Mouse (Mus musculus) Patski (cell line): ENCODE measurements around the gene Sae1. TPM values are rescaled to one million over a fixed set of nuclear protein-coding genes. Genes with fewer than 3 reads are reported as not detected.
A peak's percentile ranks its signal among the peaks of the same experiment; 100 is the strongest.

Experiments
- ATAC-seq: fragments of 100-300 bp; one replicate; pipeline ENCODE4 v1.8.0; 2021
- CTCF ChIA-PET: fragments of 350-600 bp; sonication (Branson Sonifier 250); formaldehyde crosslinking; loops from one replicate; lab custom pipeline; 2022; ENCODE audit warnings: inconsistent platforms; lab: Charles Lee
- POLR2A ChIA-PET: fragments of 350-600 bp; sonication (Branson Sonifier 250); formaldehyde crosslinking; loops from one replicate; lab custom pipeline; 2022; ENCODE audit warnings: antibody characterized with exemption, inconsistent platforms; lab: Charles Lee
- DNase-seq: peaks from one replicate; pipeline ENCODE4 v3.0.0-alpha.2; 2011; ENCODE audit warnings: low read depth, low spot score
- H3K27me3 ChIP-seq: fragments of 371-371 bp; one replicate; pipeline ENCODE4 v1.5.1; 2021
- CTCF ChIP-seq: fragments of 100-300 bp; IDR thresholded peaks from one replicate; pipeline ENCODE4 v1.5.1; 2021
- in situ Hi-C: fragments of 300-500 bp; cut with MboI; formaldehyde crosslinking; loops from 3 replicates; pipeline ENCODE4 v1.11.1; 2018; ENCODE audit warnings: low pct_unique_long_range_greater_than_20kb, mixed read lengths
- polyA plus RNA-seq: library from polyadenylated mRNA; unstranded; gene quantifications from one replicate; pipeline ENCODE4 v1.2.3, GENCODE M21; 2021

Gene Sae1
- 244 TPM for polyA plus RNA-seq

DNA sequence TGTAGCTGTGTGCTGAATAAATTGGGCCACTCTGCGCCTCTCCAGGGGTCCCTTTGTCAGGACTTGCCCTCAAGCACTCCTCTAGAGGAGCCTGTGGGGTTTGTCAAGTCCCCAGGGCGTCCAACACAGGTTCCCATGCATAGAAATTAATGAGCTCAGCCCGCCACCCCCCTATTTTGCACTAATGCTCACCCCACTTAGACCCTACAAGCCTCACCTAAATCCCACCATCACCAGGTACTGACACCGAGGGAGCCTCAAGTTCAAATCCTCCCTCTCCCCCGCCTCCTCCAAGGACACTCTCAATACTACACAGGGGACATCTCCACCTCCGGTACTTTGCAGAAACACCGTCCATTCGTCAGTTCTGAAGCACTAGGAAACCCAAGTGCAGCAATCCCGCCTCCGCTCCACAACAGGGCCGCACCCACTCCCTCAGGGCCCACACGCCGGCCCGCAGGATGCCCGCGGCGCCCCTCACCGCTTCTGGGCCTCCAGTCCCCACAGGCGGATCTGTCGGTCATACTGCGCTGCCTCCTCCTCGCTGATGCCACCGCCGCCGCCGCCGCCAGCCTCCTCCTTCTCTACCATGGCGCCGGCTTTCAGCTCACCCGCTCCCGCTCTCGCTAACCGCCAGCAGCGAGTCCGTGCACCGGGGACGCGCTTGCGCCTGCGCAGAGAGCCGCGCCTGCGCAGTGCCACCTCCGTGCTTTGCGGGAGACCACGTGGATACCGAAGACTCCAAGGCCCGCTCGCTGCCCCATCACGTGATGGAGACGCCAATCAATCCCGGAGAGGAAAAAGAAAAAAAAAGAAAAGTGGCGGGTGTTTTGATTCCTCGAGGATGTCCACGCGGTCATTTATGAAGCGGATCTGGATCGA is at the start of gene Sae1:
TSS of gene Sae1 (minus strand) at position 647 of the 882 bp plus-strand sequence.
- H3K27me3 ChIP-seq = no peaks in the 10 kb centered on the region
- in situ Hi-C loops = no loop called here
- ChIA-PET CTCF (interaction anchor here (0.8 to 2.6 kb wide), 10 partner anchors 11 to 102 kb away, joined by 3 to 13 read pairs (median 3); no protein-coding TSS in a partner anchor), POLR2A (interaction anchor here (0.6 to 0.9 kb wide), 2 partner anchors 18 to 33 kb away, joined by 3 read pairs; no protein-coding TSS in a partner anchor)
- peak; percentile 81 for ATAC-seq
- DNase-seq = peak; percentile 78
- TF ChIP-seq CTCF = no peak

DNA sequence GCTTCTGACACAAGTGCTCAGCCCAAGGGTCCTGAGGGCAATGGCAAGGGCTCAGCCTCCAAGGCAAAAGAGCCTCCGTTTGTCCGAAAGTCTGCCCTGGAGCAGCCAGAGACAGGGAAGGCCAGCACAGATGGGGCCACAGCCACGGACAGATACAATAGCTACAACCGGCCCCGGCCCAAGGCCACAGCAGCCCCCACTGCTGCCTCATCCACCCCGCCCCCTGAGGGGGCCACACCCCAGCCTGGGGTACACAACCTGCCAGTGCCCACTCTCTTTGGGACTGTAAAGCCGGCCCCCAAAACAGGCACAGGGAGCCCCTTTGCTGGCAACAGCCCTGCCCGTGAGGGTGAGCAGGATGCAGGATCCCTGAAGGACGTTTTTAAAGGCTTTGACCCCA is 47.5 kb upstream of the Sae1 start:
- no peak for DNase-seq
- ChIA-PET CTCF (interaction anchor here (0.6 kb wide), 1 partner anchor 27 kb away, joined by 3 read pairs; no protein-coding TSS in a partner anchor), POLR2A (no interaction called here)
- TF ChIP-seq CTCF = no peak
- no peak for ATAC-seq
- in situ Hi-C loops = no loop called here
- no peaks in the 10 kb centered on the region for H3K27me3 ChIP-seq

DNA sequence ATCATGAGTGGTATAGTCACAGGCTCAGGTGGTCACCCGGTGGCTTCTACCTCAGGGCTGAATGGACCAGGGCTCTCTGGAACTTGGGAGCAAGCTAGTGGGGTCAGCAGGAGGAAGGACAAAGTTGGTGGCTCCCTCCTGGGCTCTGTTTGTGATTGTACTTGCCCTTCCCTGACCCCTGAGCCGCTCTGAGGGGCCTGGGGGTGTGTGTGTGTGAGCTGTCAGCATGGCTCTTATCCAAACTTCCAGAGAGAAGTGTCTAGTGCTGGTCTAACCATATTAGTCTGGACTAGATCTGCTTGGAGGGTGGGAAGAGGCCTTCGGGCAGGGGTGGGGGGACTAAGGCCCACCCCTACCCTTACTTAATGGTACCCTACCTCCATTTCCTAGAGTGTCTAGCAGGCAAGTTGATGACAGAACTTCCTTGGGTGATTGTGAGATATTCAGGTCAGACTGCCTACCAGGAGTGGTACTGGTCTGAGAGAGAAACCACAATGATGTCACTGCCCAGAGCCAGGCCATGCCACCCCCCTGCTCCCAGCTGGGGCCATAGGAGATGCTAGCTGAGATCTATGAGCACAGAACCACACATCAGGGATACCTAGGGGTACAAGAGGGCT is 45.9 kb upstream of the Sae1 start:
- no peak for DNase-seq
- no peak for TF ChIP-seq CTCF
- in situ Hi-C loops = loop anchor here (5.0 kb wide), 1 partner anchor 36 kb away; no protein-coding TSS in a partner anchor
- H3K27me3 ChIP-seq = no peaks in the 10 kb centered on the region
- ChIA-PET CTCF (interaction anchor here (0.9 to 1.3 kb wide), 2 partner anchors 56 to 107 kb away, joined by 3 read pairs; no protein-coding TSS in a partner anchor), POLR2A (no interaction called here)
- ATAC-seq = no peak

DNA sequence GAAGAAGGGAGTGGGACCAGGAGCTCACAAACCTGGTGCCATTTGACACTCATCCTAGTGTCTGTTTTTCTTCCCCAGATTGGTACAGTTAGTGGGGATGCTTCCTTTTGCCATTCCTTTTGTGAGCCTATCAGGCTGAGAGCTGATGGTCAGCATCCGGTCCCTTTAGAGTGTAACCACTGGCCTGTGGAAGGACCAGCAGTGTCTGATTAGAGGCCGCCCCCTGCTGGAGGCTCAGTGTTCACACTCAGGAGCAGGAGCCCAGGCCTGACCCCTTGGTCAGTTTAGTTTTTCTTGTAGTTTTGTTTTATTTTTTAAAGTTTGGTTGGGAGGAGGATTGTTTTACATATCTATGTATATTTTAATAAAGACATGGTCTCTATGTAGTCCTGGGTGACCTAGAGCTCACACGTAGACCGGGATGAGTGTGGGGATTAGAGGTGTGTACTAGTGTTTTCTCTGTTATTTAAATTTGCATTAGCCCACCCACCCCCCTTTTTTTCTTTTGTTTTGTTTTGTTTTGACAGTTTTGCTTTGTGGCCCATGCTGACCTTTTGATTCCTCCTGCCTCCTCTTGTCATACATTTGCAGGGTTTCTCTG is 38.6 kb upstream of the Sae1 start:
- DNase-seq = no peak
- peak; percentile 62 for ATAC-seq
- POLR2A ChIA-PET = interaction anchor here (0.7 to 2.6 kb wide), 3 partner anchors 17 to 27 kb away, joined by 3 to 12 read pairs (median 6); no protein-coding TSS in a partner anchor
- no peak for TF ChIP-seq CTCF
- in situ Hi-C loops = no loop called here
- H3K27me3 ChIP-seq = no peaks in the 10 kb centered on the region
- CTCF ChIA-PET = interaction anchor here (0.7 to 5.9 kb wide), 14 partner anchors 11 to 132 kb away, joined by 3 to 56 read pairs (median 6); partner anchors contain the start of genes Sae1 and Zc3h4

DNA sequence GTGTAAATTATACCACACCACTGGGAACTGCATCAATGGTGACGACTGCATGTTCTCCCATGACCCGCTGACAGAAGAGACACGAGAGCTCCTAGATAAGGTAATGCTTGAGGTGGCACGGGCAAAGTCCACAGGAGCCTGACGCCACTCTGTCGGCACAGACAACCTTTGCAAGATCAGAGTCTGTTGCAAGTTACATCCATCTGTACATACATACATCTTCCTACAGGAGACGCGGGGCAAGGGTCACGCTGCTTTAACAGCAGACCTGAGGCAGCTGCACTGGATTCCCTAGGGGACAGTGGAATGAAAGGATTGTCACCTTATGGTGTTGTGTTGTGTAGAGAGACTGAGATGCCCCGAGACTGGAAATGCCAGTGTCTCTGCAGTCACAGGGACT is 38.1 kb upstream of the Sae1 start:
- ChIA-PET CTCF (interaction anchor here (0.7 to 5.9 kb wide), 14 partner anchors 10 to 131 kb away, joined by 3 to 56 read pairs (median 6); partner anchors contain the start of genes Sae1 and Zc3h4), POLR2A (interaction anchor here (0.7 to 2.6 kb wide), 4 partner anchors 9 to 26 kb away, joined by 3 to 12 read pairs (median 5); no protein-coding TSS in a partner anchor)
- H3K27me3 ChIP-seq = no peaks in the 10 kb centered on the region
- DNase-seq (no peak), ATAC-seq (no peak)
- in situ Hi-C loops = no loop called here
- TF ChIP-seq CTCF = no peak

DNA sequence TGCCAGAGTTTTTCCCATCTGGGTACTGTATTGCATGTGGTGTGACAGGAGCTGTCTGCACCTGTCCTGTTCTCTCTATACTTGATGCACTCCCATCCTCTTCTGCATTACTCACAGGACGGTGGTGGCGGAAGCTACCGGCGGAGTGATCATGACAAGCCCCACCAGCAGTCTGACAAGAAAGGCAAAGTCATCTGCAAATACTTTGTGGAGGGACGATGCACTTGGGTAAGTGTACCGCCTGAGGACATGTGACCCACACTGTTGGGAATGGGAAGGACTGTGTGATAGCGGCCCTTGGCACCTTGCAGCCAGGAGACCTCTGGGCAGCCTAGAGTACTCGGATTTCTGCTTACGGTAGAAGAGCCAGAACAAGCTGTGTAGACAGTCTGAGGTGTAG is 36.1 kb upstream of the Sae1 start:
- ATAC-seq = no peak
- in situ Hi-C loops = no loop called here
- no peaks in the 10 kb centered on the region for H3K27me3 ChIP-seq
- TF ChIP-seq CTCF = no peak
- ChIA-PET CTCF (interaction anchor here (1.2 to 5.9 kb wide), 3 partner anchors 8 to 26 kb away, joined by 3 to 56 read pairs (median 52); no protein-coding TSS in a partner anchor), POLR2A (no interaction called here)
- no peak for DNase-seq

DNA sequence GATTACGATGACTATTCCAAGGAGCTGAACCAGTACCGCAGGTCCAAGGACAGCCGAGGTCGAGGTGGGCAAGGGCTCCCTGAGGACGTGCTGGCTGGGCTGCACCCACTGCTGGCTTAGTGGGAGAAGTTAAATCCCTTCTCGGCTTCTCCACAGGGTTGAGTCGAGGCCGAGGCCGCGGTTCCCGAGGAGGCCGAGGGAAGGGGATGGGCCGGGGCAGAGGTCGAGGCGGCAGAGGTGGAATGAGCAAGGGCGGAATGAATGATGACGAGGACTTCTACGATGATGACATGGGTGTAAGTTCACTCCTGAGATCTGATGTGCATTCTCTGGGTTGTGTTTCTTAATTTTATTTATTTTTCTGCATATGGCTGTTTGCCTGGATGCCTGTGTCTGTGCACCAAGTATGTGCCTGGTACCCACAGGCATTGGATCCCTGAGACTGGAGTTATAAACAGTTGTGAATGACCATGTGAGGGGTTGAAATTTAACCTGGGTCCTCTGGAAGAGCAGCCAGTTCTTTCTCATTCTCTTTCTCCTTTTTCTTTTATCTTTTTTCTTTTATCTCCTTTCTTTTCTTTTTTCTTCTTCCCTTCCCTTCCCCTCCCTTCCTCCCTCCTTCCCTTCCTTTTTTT is 34.7 kb upstream of the Sae1 start:
- DNase-seq (no peak), ATAC-seq (no peak)
- in situ Hi-C loops = no loop called here
- ChIA-PET CTCF (interaction anchor here (1.2 kb wide), 1 partner anchor 9 kb away, joined by 3 read pairs; no protein-coding TSS in a partner anchor), POLR2A (no interaction called here)
- TF ChIP-seq CTCF = no peak
- no peaks in the 10 kb centered on the region for H3K27me3 ChIP-seq

DNA sequence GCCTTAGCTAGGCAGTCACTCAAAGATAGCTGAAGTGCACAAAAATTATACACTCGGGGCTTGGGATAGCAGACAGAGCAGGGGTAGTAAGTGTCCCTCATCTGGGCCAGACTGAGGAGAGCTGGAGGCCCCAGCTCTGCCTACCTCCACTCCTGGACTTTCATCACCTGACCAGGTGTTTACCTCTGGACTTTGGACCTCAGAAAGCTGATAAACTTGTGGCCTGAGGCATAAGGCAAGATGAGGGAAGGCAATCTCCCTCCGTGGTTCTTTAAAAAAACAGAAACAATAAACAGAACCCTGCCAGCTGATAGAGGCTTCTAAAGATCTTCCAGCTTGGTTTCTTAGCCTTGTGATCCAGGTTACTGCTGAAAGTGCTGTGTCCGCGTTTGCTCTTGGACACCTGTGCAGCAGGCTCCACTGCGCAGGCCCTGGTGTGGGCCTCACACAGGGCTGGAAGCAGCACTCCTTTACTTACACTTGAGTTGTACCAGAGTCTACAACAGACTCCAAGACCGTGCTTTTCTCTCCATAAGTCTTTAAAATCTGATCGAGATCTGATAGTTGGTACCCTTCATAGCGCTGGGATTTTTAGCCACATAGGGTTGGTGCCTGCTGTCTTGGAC is 33.0 kb upstream of the Sae1 start:
- no peak for DNase-seq
- no peak for ATAC-seq
- in situ Hi-C loops = no loop called here
- ChIA-PET POLR2A (interaction anchor here (0.7 to 2.0 kb wide), 4 partner anchors 16 to 33 kb away, joined by 3 to 4 read pairs (median 3); partner anchors contain the start of gene Sae1), CTCF (no interaction called here)
- TF ChIP-seq CTCF = no peak
- H3K27me3 ChIP-seq = no peaks in the 10 kb centered on the region

DNA sequence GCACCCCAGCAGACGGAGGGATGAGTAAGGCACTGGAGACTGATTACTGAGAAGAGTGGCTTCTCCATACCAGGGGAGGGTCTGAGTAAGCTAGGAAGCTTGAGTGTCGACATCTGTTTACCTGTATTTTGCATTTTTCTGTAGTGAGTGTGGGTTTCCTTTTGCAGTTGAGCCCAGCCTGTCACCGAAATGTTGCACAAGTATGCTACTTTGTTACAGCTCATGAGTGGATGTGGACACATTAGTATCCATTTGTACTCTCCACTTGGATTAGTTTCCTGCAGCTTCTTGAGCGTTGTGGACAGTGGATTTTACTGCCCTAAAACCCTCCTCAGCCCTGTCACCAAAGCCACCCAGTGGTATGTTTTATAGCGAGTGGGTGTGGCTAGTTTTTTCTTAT is 31.1 kb upstream of the Sae1 start:
- CTCF ChIA-PET = interaction anchor here (1.6 to 5.6 kb wide), 2 partner anchors 12 to 15 kb away, joined by 4 to 48 read pairs; partner anchors contain the start of gene Zc3h4
- POLR2A ChIA-PET = interaction anchor here (1.7 kb wide), 1 partner anchor 17 kb away, joined by 8 read pairs; no protein-coding TSS in a partner anchor
- ATAC-seq (no peak), DNase-seq (no peak)
- in situ Hi-C loops = no loop called here
- no peaks in the 10 kb centered on the region for H3K27me3 ChIP-seq
- TF ChIP-seq CTCF = no peak
